Mouse (Mus musculus) G1E (cell line): ENCODE data around the gene Ifnz. TPM values are rescaled to one million over a fixed set of nuclear protein-coding genes. Genes with fewer than 3 reads are reported as not detected.
"Not testable (repeated sequence)": the region's sequence is repeated elsewhere in the genome, so short reads cannot be mapped to it uniquely, and the experiment has no call there.

Source experiments
- ATAC-seq: 2 replicates; pipeline ENCODE4 v1.8.0; 2016; ENCODE audit warnings: mild to moderate bottlenecking; ENCODE audit not compliant: insufficient number of reproducible peaks, poor library complexity, low FRiP score, severe bottlenecking; ENCODE audit errors: extremely low read depth
- DNase-seq: peaks from one replicate; pipeline ENCODE4 v3.0.0; 2012; ENCODE audit warnings: low spot score
- H3K27me3 ChIP-seq: 2 replicates; pipeline ENCODE4 v1.6.1; 2012; ENCODE audit warnings: mild to moderate bottlenecking, low read length, inconsistent platforms; ENCODE audit not compliant: insufficient read depth
- H3K36me3 ChIP-seq: replicated peaks from 2 replicates; pipeline ENCODE3; 2012; ENCODE audit warnings: mild to moderate bottlenecking, inconsistent platforms
- H3K4me1 ChIP-seq: 2 replicates; pipeline ENCODE4 v1.6.1; 2012; ENCODE audit warnings: low read depth, low read length, inconsistent platforms, mixed read lengths; ENCODE audit not compliant: insufficient read depth
- H3K4me3 ChIP-seq: 2 replicates; pipeline ENCODE4 v1.5.1; 2012; ENCODE audit warnings: low read depth, mild to moderate bottlenecking, inconsistent platforms, low read length, moderate library complexity, mixed read lengths
- H3K9me3 ChIP-seq: replicated peaks from 2 replicates; pipeline ENCODE4 v1.6.1; 2012; ENCODE audit warnings: inconsistent platforms
- CTCF ChIP-seq: IDR thresholded peaks from 2 replicates; pipeline ENCODE4 v1.5.1; 2012; ENCODE audit warnings: low read depth, low read length, inconsistent platforms, mixed read lengths
- GATA1 ChIP-seq: IDR thresholded peaks from 2 replicates; pipeline ENCODE4 v1.6.1; 2012; ENCODE audit warnings: borderline replicate concordance, low read length, inconsistent platforms, mixed read lengths
- GATA2 ChIP-seq: IDR thresholded peaks from 2 replicates; pipeline ENCODE4 v1.6.1; 2012; ENCODE audit warnings: low read depth, low read length, inconsistent platforms, borderline replicate concordance
- POLR2AphosphoS5 ChIP-seq: IDR thresholded peaks from 2 replicates; pipeline ENCODE4 v1.6.1; 2012; ENCODE audit warnings: low read depth, low read length, inconsistent platforms; ENCODE audit not compliant: insufficient replicate concordance
- TAL1 ChIP-seq: conservative IDR thresholded peaks from 2 replicates; pipeline ENCODE4 v1.6.1; 2012; ENCODE audit warnings: low read depth, low read length, inconsistent platforms, mixed read lengths
- polyA plus RNA-seq: library from polyadenylated mRNA; stranded (reverse); fragments of >175 nt; gene quantifications from 2 replicates; pipeline ENCODE4 v1.2.3, GENCODE M21; 2012
- total RNA-seq, 2 experiments: library from RNA; stranded (forward) in 1 of 2; stranded (reverse) in 1 of 2; fragments of 200-1000 nt in 1 of 2; fragments of >200 nt in 1 of 2; fragmentation: Nextera tagmentation in 1 of 2; gene quantifications; 2 replicates each; pipeline ENCODE4 v1.2.3; 2014 to 2017

Gene Ifnz
- total RNA-seq (2014; fragmentation: Nextera tagmentation) (not detected in 2 replicates), total RNA-seq (2017) (not detected in 2 replicates), polyA plus RNA-seq (not detected in 2 replicates)

DNA sequence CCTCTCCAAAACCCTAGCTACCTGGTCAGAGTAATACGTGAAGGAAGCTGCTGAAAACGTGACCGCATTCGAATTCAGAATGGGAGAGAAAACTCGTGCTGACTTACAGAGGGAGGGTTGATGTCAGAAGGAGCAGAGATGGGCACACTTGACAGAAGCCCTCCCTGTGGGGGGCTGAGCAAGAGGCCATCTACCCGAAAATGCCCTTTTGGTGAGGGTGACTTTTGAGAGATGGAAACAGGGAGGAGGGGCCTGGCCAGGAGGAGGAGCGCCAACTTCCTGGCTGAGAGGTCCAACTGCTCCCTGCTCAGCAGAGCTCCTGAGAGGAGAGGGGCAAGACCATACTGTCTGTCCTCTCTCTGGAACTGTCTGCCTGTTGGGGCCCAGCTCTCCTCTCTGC, at the start of gene Ifnz:
TSS of gene Ifnz (plus strand) at position 301 of the 400 bp plus-strand sequence.
- H3K4me3 ChIP-seq: not testable (repeated sequence)

DNA sequence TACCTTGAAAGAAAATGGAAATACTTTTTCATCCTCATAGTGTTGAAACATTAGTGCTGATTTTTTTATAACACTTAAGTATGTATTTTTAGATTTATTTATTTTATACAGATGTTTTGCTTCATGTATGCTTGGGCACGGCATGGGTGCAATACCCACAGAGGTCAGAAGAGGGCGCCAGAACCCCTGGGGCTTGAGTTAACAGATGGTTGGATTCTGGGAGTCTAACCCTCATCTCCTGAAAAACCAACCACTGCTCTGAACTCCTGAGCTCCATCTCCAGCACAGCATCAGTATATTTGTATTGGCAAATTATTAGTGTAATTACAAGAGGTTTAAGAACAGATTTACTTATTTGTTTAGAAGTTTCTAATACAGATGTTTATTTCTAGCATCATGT, 43.5 kb upstream of the Ifnz start:
- H3K27me3 ChIP-seq: 0 out of 2 replicates have a peak, but pooled peaks cover 3% of the 10 kb centered on the region
- no peak overlapping the region for H3K4me3 ChIP-seq
- no peaks in the 10 kb centered on the region; the same call in 1 of the 2 replicates for H3K4me1 ChIP-seq
- ATAC-seq: no peak
- TF ChIP-seq GATA1 (no peak), GATA2 (no peak), POLR2AphosphoS5 (no peak), CTCF (peak; percentile 77), TAL1 (no peak)
- DNase-seq: no peak
- no peaks in the 10 kb centered on the region for H3K36me3 ChIP-seq
- H3K9me3 ChIP-seq: no peaks in the 10 kb centered on the region

More for the DNA sequence above, at the start of gene Ifnz:
- ATAC-seq, H3K27me3 ChIP-seq, H3K36me3 ChIP-seq, H3K4me1 ChIP-seq, DNase-seq, H3K9me3 ChIP-seq: not testable (repeated sequence)

DNA sequence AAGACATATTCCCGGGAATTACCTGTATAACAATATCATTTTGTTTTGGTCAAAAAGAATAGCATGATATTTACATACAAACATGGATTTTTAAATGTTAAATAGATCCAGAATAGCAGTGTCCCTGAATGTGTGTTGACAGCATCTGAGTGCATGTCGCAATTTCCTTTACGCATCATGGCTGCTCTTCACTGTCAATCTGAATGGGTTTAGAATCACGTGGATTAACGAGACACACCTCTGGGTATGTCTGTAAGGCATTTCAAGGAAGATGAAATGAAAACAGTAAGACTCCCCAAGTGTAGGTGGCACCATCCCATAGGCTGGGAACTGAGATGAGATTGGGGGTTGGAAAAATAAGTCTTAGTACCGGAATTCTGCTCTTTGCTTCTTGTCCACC, 42.9 kb upstream of the Ifnz start:
- no peak for DNase-seq
- no peaks in the 10 kb centered on the region for H3K9me3 ChIP-seq
- H3K27me3 ChIP-seq: 0 out of 2 replicates have a peak, but pooled peaks cover 3% of the 10 kb centered on the region
- H3K36me3 ChIP-seq: no peaks in the 10 kb centered on the region
- no peak overlapping the region for H3K4me3 ChIP-seq
- TF ChIP-seq POLR2AphosphoS5: no peak
- no peak for ATAC-seq
- H3K4me1 ChIP-seq: no peaks in the 10 kb centered on the region; the same call in 1 of the 2 replicates

DNA sequence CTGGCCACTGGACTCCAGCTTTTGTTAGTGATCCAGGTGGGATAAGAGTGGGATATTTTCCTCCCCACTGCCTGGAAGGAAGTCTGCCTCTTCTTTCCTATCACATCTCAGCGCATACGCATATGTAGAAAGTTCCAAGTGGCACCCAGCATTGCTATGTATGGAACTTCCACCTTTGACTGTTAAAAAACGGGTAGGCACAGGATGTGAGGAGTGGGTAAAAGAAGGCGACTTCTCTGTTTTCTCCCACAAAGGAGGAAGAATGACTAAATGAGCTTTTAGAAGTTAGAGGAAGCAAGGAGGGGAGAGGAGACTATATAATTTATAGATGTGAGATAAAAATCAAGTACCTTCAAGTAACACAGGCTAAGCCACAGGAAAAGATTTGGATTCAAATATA, 40.5 kb upstream of the Ifnz start:
- DNase-seq (no peak), ATAC-seq (no peak)
- Histone ChIP-seq H3K4me3 (no peak overlapping the region), H3K9me3 (no peaks in the 10 kb centered on the region), H3K27me3 (peaks cover 6% of the 10 kb centered on the region; the same call in 1 of the 2 replicates), H3K4me1 (no peaks in the 10 kb centered on the region; the same call in 1 of the 2 replicates), H3K36me3 (no peaks in the 10 kb centered on the region)
- TF ChIP-seq GATA2 (no peak), CTCF (no peak), TAL1 (no peak), GATA1 (no peak), POLR2AphosphoS5 (no peak)

DNA sequence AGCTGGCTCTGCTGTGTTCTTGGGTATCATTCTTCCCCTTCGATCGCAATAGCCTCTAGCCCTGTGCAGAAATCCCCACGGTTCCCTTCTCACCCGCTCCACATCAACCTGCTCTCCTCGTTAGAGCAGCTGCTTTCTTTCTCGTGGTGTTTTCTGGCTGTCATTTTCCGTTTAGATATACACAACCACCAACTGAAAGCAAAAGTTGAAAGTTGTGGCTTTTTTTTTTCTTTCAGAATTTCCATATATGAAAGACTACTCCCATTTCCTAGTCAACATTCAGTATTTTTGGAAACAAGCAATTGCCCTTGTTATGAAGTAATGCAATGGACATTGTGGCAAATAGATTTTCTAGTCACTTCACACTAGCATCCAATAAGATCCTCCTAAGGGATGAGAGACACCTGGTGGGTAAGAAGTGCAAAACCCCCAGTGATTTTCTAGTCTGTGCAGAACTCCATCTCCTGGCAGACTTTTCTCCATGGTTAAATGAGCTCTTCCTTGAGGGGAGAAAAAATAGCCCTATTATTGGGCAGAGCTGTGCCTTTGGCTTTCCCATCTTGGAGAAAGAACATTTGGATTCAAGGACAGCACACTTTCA, 39.1 kb upstream of the Ifnz start:
- Histone ChIP-seq H3K4me3 (no peak overlapping the region), H3K4me1 (no peaks in the 10 kb centered on the region; the same call in 1 of the 2 replicates), H3K27me3 (peaks cover 6% of the 10 kb centered on the region; the same call in 1 of the 2 replicates), H3K36me3 (no peaks in the 10 kb centered on the region), H3K9me3 (no peaks in the 10 kb centered on the region)
- TF ChIP-seq POLR2AphosphoS5 (no peak), TAL1 (no peak), GATA1 (no peak), CTCF (no peak), GATA2 (no peak)
- ATAC-seq (no peak), DNase-seq (no peak)

DNA sequence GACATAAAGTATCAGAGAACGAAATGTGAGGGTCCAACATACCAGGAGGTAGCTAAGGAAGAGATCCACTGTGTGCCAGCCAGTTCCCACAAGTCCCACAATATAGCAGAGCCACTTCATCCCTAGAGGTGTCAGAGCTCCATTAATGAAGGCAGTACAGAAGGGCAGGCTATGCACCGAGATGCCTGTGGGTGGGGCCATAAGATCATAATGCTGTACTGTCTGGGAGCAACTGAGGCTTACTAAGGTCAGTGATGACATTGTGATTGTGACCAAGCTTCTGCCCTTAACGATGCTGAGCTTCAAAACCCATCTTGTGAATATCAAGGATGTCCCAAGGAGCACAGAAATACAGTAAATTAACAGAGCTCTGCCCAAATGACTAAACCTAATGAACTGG, 37.7 kb upstream of the Ifnz start:
- Histone ChIP-seq H3K9me3 (no peaks in the 10 kb centered on the region), H3K4me3 (no peak overlapping the region), H3K36me3 (no peaks in the 10 kb centered on the region), H3K27me3 (peaks cover 6% of the 10 kb centered on the region; the same call in 1 of the 2 replicates), H3K4me1 (no peaks in the 10 kb centered on the region; the same call in 1 of the 2 replicates)
- ATAC-seq: no peak
- TF ChIP-seq GATA1 (no peak), POLR2AphosphoS5 (no peak), CTCF (no peak), GATA2 (no peak)
- no peak for DNase-seq

DNA sequence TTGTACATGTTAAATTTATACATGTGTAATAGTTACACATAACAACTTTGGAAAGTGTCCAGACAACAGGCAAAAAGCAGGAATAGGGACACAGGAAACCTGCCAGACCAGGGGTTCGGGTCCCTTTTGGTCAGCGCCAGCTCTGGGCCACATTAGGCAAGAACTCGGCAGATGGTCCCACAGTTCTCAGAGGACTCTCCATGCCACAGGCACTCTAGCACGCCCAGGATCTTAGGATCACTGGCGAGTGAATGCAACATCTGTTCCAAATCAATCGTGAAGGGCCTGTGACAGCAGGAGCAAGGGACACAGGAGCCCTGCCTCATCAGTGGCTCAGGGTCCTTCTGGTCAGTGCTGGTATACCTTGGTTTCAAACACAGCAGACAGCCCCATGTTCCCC, 32.0 kb upstream of the Ifnz start:
- no peak overlapping the region for H3K4me3 ChIP-seq
- H3K27me3 ChIP-seq: no peaks in the 10 kb centered on the region; the same call in 1 of the 2 replicates
- ATAC-seq: no peak
- no peaks in the 10 kb centered on the region for H3K9me3 ChIP-seq
- H3K36me3 ChIP-seq: no peaks in the 10 kb centered on the region
- DNase-seq: no peak
- TF ChIP-seq CTCF (no peak), GATA2 (no peak), GATA1 (no peak), POLR2AphosphoS5 (no peak), TAL1 (no peak)
- no peaks in the 10 kb centered on the region for H3K4me1 ChIP-seq

DNA sequence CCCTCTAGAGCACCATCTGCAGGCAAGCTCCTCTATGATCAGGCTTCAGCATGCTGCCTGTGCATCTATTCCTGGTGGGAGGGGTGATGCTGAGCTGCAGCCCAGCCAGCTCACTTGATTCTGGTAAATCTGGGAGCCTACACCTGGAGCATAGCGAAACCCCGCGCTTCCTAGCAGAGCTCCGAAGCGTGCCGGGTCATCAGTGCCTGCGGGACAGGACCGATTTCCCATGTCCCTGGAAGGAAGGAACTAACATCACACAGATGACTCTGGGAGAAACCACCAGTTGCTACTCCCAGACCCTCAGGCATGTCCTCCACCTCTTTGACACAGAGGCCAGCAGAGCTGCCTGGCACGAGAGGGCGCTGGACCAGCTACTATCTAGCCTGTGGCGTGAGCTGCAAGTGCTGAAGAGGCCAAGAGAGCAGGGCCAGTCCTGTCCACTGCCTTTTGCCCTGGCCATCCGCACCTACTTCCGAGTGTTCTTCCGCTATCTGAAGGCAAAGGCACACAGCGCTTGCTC, 27.1 kb upstream of the Ifnz start, which contains the start of gene Gm13271:
TSS of gene Gm13271 (plus strand) at position 51 of the 523 bp plus-strand sequence.
- not testable (repeated sequence) for H3K9me3 ChIP-seq, ATAC-seq, H3K36me3 ChIP-seq, H3K4me1 ChIP-seq, H3K4me3 ChIP-seq, DNase-seq, H3K27me3 ChIP-seq

DNA sequence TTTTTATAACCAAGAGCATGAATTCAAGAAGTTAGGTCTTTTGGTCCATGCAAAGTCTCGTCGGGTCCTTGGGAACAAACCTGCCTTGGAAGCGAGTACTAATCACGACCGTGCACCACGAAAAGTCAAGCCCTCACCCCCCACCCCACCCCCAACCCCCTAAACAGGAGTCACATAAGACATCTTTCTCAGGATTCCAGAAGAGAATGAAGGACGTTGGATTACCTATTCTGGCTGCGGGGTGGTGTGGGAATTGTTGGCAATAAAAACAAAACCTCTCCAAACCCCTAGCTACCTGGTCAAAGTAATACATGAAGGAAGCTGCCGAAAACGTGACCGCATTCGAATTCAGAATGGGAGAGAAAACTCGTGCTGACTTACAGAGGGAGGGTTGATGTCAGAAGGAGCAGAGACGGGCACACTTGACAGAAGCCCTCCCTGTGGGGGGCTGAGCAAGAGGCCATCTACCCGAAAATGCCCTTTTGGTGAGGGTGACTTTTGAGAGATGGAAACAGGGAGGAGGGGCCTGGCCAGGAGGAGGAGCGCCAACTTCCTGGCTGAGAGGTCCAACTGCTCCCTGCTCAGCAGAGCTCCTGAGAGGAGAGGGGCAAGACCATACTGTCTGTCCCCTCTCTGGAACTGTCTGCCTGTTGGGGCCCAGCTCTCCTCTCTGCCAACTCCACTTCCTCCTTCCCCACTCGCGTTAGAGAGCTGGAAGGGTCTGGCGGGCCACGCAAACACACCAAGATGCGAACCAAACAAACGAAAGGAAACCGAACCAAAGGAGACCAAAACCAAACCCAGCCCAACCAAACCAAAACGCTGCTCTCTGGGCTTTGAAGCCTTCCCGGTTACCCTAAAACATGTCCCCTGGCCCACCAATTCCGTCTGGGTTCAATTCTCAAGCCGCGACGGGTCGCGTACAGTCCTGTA, 25.1 kb upstream of the Ifnz start:
- not testable (repeated sequence) for H3K27me3 ChIP-seq, H3K9me3 ChIP-seq, DNase-seq, H3K4me1 ChIP-seq, H3K36me3 ChIP-seq, ATAC-seq, H3K4me3 ChIP-seq
